Mouse (Mus musculus) skeletal muscle tissue, adult 2 months (tissue): Measurements from ENCODE around the gene Slc29a3.

Source experiments
- DNase-seq: peaks from one replicate; pipeline ENCODE4 v3.0.0-alpha.2; 2012; ENCODE audit warnings: low read depth, low spot score

The Slc29a3 gene

GRCm38 (mm10) chr10:60677319-60677718 lies 75.3 kb downstream of the Slc29a3 start:
- no peak for DNase-seq

GRCm38 (mm10) chr10:60670166-60670565 lies 82.4 kb downstream of the Slc29a3 start:
- DNase-seq, result no peak

GRCm38 (mm10) chr10:60668591-60668990 lies 84.0 kb downstream of the Slc29a3 start:
- DNase-seq, result no peak
